Mouse (Mus musculus): ENCODE measurements around the gene Acot6. TPM values are rescaled to one million over a fixed set of nuclear protein-coding genes. Genes with fewer than 3 reads are reported as not detected.

Gene Acot6
- polyA plus RNA-seq (2017; shearing (Covaris generic)), result 0.40 TPM

DNA sequence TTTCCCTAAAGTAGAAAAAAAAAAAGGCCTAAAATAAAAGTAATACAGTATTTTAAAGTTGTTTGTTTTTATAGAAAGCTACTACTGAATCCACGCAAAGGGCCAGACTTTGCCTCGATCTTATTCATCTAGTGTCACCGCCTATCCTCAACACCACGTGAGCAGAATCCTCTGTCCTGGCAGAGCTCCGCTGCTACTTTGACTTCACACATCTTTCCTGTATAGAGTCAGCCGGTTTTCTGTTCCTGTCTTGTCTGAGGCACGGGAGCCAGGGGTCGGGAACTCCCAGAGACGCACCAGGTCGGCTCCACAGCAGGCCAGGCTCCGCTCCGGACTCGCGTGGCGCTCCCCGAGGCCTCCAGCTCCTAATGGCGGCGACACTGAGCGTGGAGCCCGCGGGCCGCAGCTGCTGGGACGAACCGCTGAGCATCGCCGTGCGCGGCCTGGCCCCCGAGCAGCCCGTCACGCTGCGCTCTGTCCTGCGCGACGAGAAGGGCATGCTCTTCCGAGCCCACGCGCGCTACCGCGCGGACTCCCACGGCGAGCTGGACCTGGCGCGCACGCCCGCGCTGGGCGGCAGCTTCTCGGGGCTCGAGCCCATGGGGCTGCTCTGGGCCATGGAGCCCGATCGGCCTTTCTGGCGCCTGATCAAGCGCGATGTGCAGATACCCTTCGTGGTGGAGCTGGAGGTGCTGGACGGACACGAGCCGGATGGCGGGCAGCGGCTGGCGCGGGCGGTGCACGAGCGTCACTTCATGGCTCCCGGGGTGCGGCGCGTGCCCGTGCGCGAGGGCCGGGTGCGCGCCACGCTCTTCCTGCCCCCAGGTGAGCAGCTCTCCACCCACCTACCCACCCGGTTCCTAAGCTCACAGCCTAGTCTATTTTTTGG, at the start of gene Acot6:
TSS of gene Acot6 (plus strand) at position 51 of the 889 bp plus-strand sequence.

DNA sequence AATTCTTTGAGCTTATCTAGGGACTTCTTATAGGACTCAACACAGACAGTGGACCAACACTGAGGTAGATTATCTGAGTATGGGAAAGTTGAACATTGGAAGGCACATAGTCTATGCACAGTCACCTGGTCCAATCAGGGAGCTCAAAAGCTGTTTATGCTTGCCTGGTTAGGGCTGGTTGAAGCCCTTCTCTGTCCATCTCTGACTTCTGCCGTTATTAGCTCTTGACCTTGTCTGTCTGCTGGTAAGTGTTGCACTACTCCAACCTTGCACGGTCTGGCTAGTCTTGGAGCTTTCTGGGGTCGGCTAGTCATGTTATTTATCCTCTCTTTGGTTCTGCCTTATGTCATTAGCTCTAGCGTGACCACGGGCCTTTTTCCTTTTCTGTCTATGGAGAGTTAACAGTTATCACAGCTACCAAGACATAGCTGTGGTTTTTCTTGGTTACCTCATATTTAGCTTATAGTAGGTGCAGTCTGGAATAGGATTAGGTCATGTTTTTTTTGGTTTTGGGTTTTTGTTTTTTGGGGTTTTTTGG, 48.4 kb upstream of the Acot6 start, which contains the start of gene Acot3:
TSS of gene Acot3 (plus strand) at position 208 of the 538 bp plus-strand sequence.

DNA sequence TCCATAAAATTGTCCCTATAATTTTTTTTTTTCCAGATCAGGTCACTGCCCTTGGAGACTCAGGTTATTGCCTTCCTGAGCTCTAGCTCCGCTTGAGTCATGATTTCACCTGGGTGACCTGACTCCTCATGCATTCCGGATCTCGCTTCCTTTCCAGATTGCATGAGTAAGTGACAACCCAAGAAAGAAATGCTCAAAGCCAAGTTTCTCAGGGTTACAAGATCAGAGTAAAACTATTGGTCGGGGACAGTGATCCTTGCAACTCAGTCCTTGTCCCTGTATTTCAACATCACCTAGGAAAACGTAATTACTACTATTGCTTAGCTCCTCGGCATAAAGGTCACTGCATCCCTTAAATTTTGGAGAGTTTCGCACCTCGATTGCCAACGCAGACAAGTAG, 31.5 kb upstream of the Acot6 start, which contains the start of gene Acot5:
TSS of gene Acot5 (plus strand) at position 340 of the 400 bp plus-strand sequence.

DNA sequence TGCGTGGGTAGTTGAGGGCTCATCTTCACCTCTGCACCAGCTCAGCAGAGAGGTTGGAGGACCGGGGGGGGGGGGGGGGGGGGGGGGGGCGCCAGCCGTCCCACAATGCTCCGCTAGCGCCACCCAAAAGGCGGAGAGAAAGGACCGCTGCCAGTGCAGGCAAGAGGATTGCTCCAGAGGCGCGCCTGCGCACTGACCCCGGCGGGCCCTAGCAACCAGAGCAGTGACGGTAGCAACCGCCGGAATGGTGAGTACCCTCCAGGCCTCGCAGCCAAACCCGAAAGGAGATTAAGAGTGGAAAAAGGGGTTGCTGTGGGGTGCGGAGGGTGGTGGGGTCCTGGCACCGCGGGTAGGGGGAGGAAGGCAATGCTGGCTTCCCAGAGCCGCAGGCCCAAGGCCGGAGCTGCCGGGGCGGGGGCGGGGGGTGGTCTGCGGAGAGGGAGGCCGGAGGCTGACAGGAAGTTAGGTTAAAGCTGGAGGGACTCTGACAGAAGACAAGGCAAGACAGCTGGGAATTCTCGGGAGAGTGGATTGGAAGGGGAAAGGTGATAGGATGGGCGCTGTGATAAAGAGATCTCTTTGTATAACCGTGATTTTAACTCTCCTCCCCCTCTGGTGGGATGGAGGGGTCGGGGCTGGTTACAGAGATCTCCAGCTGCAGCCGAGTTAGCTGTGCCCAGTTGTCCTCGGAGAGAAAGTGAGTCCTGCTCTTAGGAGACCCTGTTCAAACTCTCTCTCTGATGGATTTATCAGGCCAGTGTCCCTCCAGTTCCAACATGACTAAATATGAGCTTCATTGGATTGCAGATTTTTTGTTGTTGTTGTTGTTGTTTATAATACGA, 13.9 kb downstream of the Acot6 start, which contains the start of gene Dnal1:
TSS of gene Dnal1 (plus strand) at position 214 of the 842 bp plus-strand sequence.

DNA sequence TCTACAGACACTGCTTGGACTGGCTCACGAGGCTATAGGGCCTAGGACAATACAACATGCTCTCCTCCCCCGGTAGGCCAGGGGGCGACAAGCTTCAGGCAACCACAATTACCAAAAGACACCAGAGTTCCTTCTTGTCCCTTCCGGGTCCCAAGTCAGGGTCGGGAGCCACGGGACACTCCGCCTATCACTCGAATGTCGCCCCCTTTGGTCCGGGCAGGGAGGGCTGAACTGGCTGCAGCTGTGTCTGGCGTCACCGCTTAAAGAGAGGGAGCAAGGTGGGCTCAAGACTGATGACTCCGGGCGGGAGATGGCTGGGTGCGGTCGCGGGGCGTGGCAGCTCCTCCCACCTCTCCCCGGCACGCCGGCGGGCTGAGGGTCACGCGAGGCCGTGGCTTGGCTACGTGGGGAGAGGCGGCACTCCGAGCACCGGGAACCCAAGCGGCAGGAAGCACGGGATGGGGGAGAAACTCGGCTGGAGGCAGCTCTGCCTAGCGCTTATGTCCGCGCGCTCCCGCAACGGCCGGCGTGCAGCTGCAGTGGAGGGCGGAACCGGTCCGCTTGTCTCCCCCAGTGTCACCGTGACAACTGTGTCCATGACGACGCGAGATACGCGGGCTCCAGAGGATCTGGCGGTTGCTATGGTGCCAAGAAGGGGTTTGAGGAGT, 47.6 kb downstream of the Acot6 start, which contains the start of gene Pnma1:
TSS of gene Pnma1 (minus strand) at position 536 of the 668 bp plus-strand sequence.

Other genes with a start within 250 kb of the Acot6 start
- gene Numb, start 178.7 kb upstream of the Acot6 start, polyA plus RNA-seq (2017; shearing (Covaris generic)), result 54.9 TPM
- gene Riox1, start 150.0 kb upstream of the Acot6 start, polyA plus RNA-seq (2017; shearing (Covaris generic)), result 1.3 TPM
- gene Heatr4, start 115.8 kb upstream of the Acot6 start, polyA plus RNA-seq (2017; shearing (Covaris generic)), result not detected
- 1.3 TPM for gene Acot2, start 112.8 kb upstream of the Acot6 start, polyA plus RNA-seq (2017; shearing (Covaris generic))
- gene Acot1, start 91.2 kb upstream of the Acot6 start, polyA plus RNA-seq (2017; shearing (Covaris generic)), result not detected
- gene Acot4, start 62.3 kb upstream of the Acot6 start, polyA plus RNA-seq (2017; shearing (Covaris generic)), result 0.33 TPM
- not detected for gene Gm49366, start 61.7 kb upstream of the Acot6 start, polyA plus RNA-seq (2017; shearing (Covaris generic))
- not detected for gene Acot3, start 48.5 kb upstream of the Acot6 start, polyA plus RNA-seq (2017; shearing (Covaris generic))
- gene Acot5, start 31.3 kb upstream of the Acot6 start, polyA plus RNA-seq (2017; shearing (Covaris generic)), result not detected
- gene Dnal1, start 13.7 kb downstream of the Acot6 start, polyA plus RNA-seq (2017; shearing (Covaris generic)), result 0.20 TPM
- 0.22 TPM for gene Pnma1, start 47.8 kb downstream of the Acot6 start, polyA plus RNA-seq (2017; shearing (Covaris generic))
- gene Elmsan1, start 118.2 kb downstream of the Acot6 start, polyA plus RNA-seq (2017; shearing (Covaris generic)), result 29.9 TPM
- gene Ptgr2, start 184.6 kb downstream of the Acot6 start, polyA plus RNA-seq (2017; shearing (Covaris generic)), result 44.4 TPM
- 69.5 TPM for gene Zfp410, start 216.2 kb downstream of the Acot6 start, polyA plus RNA-seq (2017; shearing (Covaris generic))

Measured in CD4-positive, CD25-positive, alpha-beta regulatory T cell, adult 9 weeks (primary cell).